Mouse (Mus musculus): ENCODE data around the gene Carhsp1.

Carhsp1 gene

DNA sequence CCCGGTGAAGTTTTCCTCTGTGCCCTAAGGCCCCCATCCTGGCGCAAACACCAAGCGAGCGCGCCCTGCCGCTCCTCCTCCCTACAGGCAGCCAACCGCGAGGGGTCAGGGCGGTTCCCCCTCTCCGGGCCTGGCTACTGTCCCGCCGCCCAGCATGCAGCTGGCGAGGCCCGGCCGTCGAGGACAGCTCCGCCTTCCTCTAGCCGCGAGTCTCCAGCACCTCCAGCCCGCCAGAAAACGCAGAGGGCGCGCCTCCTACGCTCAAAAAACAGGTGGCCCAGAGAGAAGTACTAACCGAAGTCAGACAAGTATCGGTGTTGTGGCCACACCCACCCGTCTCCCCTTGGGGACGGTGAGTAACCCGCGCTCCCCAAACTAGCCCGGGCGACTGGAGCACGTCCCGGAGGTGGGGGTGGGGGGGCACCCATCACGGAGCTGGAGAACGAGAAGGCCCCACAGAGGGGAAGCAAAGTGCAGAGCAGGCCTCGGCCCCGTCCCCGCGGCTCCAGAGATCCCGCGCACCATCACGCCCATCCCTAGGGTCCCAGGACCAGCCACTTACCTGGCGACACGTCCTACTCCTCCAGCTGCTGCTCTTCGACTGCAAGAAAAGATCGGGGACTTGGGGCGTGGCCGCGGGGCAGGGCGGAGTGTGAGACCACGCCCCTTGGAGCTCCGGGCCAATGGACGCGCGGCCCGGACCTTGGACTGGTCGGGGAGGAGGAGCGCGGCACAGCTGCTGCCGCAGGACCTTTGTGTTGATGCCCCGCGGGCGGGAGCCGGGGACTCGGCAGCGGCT lies at the start of gene Carhsp1:
TSS of gene Carhsp1 (minus strand) at position 605 of the 799 bp plus-strand sequence.
- DNase-seq, result peak; percentile 97

DNA sequence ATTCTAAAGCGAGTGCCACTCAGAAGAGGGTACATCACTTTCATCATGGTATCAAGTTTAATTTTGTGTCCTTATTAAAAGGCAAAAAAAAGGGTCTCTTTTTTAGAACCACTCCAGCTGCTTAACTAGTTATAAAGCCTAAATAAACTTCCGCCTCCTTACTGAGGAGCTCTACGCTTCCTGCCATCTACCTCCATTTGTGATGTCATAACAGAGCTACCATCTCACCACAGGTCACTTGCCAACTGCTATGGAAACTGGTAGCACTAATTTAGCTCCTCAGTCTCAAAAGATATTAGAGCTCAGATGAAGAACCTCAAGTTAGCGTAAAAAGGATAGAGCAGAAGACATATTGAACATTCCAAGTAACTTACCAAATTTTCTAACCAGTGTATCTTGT lies 48.5 kb upstream of the Carhsp1 start:
- DNase-seq, result no peak

DNA sequence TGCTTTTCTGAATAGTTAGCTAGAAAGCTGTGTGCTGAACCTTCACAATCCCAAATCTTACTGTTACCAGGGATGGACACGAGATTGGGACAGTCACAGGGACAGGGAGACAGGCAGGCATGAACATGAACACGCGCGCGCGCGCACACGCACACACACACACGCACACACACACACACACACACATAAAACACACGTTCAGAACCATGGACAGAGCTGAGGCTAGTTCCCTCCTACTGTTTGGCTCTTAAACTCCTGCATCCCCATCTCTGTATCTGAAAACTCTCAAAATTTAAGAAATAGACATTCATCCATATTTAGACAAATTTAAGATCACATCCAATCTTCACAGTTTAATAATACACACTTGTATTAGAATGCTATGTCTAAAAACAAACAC lies 45.8 kb upstream of the Carhsp1 start:
- DNase-seq, result no peak

DNA sequence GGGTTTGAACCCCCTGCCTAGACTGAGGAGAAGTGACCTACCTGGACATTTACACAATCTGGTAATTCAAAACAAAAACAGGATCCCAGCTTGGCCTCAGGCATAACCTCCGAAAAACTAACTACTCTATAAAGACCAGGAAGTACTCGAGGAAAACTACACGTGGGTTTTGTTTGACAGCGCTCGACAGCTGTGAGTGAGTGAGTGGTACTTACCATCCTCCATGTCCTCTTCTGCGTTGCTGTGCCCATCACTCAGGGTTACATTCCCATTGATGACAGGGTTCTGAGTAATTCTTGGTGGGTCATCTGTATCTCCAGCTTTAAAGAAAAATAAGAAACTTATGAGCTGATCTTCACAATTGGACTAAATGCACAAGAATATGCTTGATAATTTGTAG lies 44.3 kb upstream of the Carhsp1 start:
- DNase-seq, result no peak

DNA sequence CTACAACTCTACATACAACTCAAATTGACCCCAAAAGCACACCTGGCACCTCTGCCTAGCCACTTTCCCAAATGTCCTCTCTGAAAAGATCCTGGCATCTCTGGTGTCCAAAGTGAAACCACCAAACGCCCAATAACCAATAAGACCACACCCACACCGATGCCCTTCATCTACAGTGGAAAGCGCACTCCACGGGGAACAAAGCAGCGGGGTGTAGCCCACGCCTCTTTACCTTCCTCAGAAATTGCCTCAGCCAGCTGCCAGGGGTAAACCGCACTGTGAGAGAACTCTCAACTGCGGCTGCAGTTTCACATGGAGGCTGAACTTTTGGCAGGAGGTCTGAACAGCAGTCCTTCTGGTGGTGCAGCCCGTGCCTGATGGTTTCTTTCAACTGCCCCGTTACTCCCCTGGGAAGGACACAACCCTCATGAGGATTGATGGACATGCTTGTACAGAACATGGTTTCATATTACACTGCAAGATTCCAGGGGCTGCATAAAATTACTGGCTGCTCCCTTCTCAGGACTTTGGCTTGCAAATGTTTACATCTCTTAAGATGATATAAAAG lies 43.6 kb upstream of the Carhsp1 start:
- no peak for DNase-seq

DNA sequence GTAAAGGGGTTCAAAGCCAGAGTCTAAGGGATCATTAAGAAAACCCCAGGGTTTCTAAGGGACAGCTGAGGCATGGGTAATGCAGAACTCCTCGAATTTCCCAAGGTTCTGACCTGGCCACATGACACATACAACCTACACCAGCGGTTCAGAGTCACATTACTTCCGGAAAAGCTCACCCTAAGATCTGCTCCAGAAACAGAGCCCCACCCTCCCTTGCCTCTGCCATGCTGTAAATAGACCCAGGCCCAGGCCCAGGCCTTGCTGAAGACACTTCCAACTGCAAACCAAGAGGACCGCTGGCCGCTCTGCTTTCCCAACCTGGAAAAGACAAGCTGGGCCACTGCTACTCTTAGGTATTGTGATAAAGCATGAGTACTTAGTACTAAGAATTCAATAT lies 42.9 kb upstream of the Carhsp1 start:
- no peak for DNase-seq

DNA sequence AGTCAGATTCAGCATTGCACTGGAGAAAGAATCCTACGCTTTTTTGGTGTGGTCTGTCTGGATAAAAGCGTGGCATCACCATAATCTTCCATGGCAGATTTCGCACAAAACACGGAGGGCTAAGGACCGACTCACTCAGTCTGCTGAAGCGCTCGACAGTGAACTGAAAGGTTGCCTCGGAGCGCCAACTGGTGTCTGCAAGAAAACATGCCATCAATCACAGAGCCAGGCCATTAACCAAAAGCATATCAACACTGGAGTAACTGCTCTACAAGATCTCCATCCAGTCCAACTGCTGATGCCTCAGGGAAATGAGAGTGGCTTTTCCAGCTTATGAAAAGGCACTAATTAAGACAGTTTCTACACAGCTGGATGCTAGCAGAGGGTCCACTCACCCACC lies 40.0 kb upstream of the Carhsp1 start:
- DNase-seq, result no peak

DNA sequence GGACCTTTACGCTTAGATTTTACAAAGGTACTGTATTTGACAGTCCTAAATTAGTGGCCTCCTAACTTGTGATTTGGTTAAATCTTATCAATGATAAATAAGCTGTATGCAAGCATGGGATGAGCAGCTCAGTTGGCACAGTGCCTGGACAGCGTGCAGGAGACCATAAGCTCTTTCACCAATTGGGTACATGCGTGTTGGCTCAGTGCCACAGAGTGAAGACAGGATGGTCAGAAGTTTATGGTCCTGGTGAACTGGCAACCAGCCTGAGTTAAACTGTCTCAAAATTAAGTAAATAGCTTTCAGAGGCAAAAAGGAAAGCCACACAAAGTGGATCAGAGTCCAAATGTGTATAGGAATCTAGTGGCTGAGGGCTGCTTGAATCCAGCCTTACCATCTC lies 28.6 kb upstream of the Carhsp1 start:
- DNase-seq, result peak; percentile 75

DNA sequence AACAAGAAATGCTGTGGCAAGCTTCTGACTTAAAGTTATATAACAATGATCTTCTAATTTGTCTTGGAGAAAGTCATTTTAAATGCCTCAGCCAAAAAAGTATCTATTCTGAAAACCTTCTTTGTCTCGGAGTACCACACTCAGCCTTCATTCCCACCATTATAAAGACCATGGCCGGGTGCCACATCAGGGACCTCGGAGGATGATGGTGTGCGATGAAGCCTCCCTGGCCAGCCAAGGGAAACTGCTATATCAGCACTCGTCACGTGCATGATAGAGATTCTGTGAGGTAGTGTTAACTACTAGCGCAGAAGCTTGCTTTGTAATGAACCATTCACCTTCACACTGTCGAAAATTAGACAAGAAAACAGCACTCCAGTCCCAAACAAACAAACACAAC lies 27.6 kb upstream of the Carhsp1 start:
- DNase-seq, result no peak

DNA sequence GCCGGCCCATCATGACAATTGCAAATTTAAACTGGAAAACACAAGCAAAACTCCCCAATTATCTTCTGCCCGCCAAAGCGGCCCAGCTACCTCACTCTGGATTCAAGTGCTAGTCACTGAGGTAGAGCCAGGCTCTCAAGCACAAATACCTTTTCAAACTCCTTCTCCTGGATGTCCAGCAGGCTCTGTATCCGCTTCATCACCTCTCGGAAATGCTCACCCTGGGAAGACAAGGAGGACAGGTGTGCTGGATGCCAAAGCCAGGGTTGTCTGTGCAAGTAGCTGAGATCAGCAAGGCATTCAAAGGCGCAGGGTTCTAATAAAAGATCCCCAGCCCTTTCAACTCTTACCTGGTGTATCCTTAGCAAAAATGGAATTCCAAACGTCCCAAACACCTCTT lies 19.3 kb upstream of the Carhsp1 start:
- no peak for DNase-seq

DNA sequence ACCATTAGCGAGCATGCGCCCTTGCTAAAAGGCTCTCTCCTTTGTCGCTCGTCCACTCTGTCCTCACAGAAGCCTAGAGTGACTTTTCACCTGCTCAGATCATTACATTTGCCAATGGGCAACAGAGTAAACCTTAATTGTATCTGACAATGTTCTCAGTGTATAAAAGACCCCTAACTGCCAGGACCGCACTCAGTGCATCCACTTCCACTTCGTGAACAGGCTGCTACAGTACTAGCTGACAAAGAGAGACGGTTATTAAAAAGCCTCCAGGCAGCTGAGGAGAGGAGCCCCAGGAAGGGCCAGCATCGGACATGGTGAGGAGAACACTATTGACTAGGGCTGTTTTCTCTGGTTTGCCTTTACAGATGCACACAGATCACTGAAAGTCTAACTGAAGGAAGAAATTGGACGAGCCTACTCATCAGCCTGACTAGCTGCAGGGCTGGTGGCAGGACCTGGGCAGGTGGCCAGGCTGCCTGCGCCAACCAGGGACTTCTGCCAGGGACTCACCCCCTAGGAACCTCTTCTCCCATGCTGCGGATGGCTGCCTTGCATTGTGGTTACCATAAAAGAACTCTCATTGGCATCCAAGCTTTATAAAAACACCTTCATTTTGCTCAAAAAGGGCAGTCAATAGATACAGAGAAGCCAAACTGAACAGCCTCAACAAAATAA lies 18.2 kb upstream of the Carhsp1 start:
- DNase-seq, result peak; percentile 75

DNA sequence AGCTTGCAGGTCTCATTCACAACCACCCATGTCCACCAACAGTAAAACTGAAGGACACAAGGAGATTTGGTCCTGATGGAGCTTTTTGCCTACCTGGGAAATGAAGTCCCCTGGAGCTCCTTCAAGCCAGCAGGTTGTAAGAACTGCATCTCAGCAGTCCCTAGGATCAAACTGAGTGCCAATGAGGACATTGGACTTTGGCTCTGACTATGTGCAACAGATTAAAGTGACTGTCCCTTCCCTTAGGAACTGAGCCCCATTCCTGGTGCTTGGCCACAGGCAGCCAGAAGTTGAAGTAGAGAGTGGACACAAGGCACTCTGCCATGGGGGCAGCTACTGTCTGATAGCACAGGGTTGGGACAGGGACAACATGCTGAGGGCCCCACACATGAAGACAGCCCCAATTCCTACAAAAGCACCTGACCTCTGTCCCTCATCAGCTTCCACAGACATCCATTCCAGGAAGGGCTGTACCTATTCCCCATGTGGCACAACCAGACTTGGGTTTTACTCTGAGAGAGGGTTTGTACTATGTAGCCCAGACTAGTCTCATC lies 15.7 kb upstream of the Carhsp1 start:
- no peak for DNase-seq

DNA sequence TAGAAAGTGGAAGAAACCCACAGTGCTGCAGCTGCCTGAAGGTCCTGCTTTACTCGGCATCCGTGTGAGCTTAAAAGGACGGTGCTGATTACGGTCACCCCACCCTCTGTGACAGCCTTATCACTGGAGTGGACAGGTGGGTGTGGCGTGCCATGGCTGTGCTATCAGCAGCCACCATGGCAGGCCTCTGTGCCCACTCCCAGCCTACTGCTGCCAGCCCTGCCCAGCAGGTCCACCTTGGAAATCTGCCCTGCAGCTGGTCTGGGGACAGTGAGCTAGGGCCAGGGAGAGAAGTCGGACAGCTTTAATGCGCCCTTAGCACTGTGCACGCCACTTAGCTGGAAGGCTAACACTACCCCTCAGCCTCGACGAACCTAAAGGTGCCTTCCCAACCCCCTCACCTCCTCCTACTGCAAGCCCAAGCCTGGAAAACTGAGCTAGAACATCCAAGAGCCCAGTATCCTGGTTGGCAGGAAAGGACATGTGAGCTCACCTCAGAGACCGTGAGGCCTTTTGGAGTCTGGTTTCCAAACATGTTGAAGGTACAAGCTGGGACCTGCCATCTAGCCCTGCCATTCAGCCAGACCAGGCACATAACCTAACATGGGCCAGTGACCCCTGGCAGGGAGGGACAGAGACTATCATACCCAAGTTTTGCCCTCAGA lies 15.0 kb upstream of the Carhsp1 start:
- no peak for DNase-seq

DNA sequence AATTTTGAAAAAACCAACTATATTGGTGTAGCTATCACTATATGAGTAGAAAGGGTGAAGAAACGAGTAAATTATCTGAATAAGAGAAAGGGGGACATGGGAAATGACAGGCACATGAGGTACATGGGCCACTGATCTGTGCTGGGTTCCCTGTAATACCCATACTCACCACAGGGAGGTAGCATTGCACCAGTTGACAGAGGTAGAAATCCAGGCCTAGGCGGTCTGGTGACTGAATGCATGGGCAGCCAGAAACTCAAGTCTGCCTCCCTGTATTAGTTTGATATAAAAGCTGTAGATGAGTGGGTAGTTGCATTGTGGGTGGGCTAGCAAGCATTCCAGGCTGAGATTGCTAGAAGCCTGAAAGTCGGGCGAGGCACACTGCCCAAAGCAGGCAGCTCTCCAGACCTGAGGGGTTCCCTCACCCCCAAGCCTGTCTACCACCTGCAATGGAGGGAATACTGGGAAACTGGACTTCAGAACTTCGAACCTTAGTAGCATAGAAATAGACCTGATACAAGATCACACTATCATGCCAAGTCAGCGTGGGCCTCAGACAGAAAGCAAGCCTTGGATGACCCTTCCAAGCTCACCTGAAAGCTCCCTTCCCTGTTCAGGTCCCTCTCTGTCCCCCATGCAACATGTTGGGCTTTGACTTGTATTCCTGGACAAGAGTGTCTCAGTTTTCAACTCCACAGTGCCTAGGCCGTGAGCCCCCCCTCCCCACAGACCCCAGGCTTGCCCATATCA lies 14.3 kb upstream of the Carhsp1 start:
- DNase-seq, result peak; percentile 86

DNA sequence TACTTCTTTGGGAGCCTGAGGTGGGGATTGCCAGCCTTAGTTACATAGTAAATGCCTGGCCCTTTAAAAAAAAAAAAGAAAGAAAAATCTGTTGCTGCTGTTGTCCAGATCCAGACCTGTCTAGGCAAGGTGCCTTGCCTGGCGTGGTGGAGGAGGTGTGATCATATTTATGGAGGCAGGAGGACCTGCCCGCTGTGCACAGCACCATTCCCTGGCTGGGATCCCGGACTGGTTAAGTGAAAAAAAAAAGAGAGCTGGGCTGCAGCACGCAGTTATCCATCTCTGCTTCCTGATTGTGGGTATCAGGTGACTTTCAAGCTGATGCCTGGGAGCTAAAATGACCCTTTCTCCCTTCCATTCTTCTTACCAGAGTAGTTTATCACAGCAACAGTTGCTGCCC lies 13.1 kb upstream of the Carhsp1 start:
- peak; percentile 28 for DNase-seq

DNA sequence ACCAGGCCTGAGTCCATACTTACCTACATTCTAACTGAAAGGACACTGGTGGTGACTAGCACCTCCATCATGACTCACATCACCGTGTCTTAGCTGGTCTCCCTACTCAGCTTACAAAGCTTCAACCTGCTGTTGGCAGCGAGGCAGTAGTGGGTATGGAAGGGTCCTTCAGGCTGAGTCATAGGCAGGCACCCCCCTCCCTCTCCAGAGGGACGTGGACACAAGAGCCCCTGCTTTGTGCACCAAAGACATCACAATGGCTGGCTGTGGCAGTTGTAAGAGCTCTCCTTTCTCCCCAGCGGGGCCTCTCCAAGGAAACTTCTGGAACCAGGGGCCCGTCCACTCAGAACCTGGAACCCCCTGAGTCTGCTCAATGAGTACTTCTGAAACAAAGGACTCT lies 8.5 kb upstream of the Carhsp1 start, which contains the start of gene Gm5767:
TSS of gene Gm5767 (plus strand) at position 301 of the 400 bp plus-strand sequence.
- DNase-seq, result no peak

DNA sequence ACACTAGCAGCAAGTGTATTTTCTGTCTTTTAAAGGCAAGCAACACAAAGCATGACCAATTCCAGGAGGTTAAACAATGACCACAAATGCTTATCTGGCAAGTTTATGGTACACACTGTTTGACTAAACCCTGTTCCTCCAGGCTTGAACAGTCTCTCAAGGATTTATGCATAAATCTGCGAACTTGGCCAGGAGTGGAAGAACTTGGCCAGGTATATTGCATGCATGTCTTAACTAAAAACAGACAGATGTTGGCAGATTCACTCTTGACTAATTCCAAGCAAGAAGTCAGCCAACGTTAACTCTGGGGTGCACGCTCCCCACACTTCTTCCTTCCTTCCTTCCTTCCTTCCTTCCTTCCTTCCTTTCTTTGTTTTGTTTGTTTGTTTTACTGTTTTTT lies 7.8 kb upstream of the Carhsp1 start:
- no peak for DNase-seq

DNA sequence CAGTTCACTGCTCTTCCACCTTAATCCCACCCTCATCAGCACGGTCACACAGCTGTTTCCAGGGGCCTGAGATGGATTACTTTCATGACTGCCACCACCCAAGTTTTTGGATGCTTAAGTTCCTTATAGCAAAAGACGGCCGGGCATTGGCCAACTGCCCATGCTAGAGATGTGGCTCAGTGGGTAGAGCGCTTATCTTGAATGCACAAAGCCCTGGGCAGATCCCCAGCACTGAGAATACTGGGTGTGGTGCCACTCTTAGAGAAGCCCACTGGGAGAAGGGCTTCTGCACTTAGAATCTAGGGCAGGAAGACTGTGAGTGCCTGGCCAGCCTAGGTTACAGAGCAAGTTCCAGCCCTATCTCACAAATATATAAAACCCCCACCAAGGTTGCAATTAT lies 6.7 kb upstream of the Carhsp1 start:
- DNase-seq, result no peak

DNA sequence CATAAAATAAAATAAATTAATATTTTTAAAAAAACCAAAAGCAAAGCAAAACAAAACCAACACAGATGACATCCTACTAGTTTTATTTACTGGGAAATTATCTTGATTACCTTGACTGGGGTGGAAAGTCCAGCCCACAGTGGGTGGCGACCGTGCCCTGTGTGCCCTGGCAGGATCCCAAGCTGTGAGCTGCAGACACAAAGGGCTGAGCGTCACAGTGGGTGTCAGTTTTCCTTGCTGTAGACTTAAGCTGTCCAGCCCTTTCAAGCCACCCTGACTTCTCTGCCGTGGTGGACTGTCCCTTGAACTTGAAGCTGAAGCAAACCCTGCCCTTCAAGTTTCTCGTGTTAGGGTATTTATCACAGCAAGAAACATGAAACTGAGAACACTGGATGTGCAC lies 6.1 kb upstream of the Carhsp1 start:
- DNase-seq, result no peak

DNA sequence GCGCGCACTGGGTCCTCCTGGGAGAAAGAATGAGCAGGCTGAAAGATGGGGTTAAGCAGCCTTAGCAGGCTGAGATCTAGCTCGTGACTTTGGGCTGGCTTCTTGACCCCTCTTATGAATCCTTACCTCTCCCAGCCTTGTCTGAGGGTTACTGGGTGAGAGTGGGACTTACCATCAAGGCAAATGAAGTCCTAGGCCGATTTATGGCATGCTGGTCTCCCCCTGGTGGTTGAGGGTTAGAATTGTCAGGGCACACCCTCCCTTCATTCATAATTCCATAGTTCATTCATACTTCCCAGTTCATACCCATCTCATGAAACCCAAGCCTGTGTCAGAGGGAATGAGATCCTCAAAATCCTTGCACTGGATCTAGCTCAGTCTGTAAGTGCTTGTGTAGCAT lies 4.8 kb upstream of the Carhsp1 start:
- peak; percentile 43 for DNase-seq

DNA sequence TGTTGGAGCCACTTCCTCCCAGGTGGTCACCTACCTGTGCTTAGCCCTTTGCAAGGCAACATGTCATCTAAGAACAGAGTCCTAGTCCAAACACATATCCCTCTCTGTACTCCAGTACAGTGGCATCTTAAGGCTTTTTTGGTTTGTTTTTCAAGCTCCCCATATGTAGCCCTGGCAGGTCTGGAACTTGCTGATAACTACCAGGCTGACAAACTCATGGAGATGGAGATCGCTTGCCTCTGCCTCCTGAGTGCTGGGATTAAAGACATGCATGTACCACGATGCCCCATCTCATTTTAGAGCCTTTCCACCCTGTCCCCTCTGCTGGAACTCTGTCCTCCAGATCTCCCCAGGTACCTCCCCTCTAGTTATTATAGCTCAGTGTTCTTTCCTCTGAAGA lies 4.3 kb upstream of the Carhsp1 start:
- DNase-seq, result no peak

DNA sequence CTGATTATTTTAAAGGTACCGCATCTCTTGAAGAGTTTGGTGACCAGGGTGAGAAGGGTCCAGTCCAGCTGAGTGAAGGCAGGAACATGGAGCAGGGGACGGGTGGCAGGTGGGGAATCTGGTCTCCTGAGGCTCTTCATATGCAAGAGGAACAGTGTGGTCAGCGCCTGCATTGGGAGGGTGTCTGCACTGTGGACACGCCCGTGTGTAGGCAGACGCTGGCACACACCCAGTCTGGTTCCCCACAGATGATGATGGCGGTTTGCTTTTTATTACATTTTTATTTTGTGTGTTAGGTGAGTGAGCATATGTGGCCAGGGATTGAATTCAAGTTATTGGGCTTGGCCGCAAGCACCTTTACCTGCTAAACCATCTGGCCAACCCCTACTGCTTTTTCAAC lies 3.6 kb upstream of the Carhsp1 start:
- DNase-seq, result no peak

DNA sequence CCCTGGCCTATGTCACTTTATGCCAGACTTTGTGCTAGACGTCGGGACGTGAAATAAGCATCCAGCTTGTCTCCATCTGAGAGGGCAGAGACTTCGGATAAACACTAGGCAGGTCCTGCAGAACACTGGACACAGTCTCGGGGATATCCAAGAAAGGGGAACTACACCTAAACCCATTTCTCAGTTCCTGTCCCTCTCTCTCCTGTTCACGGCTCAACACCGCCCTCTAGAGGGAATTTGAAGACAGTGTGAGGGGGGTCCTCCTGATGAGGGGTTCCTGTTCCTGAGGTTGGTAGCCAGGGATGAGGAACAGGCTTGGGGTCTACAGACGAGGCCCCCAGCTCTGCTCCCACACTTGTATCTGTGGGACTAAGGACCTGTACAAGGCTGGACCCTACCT lies 2.2 kb upstream of the Carhsp1 start:
- DNase-seq, result peak; percentile 63
